Mouse (Mus musculus) kidney, adult 2 months (tissue): ENCODE measurements around the gene Aadat.

ENCODE experiments used
- CTCF ChIP-seq: fragments of 200-500 bp; conservative IDR thresholded peaks from 2 replicates; pipeline ENCODE4 v1.5.1; 2011; ENCODE audit warnings: low read depth, mild to moderate bottlenecking, control low read depth, low read length, moderate library complexity, mixed read lengths; ENCODE audit not compliant: insufficient read depth, insufficient read length
- POLR2A ChIP-seq: fragments of 200-500 bp; IDR thresholded peaks from one replicate; pipeline ENCODE4 v1.6.1; 2011; ENCODE audit warnings: low read depth, low read length, control low read depth

DNA sequence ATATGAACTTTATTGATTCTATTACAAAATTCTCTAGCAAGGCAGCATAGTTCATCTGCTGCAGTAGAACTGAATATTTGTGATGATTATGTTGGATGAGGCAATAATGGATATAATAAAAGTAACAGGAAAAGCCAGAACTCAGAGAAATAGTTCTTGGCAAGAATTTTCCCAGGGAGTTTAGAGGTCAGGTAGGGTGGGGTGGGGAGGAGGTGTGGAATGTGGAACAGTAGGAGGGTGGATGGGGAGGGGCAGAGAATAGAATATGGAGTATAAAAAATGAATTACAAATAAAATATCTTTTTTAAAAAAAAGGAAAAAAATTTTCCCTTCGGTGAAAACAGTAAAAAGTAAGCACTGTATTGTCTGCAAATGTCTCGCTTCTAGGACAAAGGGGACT lies 13.9 kb upstream of the Aadat start:
- no peak for TF ChIP-seq CTCF
- TF ChIP-seq POLR2A, result no peak
